Mouse (Mus musculus) kidney, postnatal 14 days (tissue): Measurements from ENCODE around the gene Meig1.
A peak's percentile ranks its signal among the peaks of the same experiment; 100 is the strongest.
"Not testable (repeated sequence)": the region's sequence is repeated elsewhere in the genome, so short reads cannot be mapped to it uniquely, and the experiment has no call there.

Experiments used
- DNase-seq: peaks from one replicate; pipeline ENCODE4 v3.0.0; 2022; ENCODE audit warnings: mixed read lengths

The Meig1 gene

DNA sequence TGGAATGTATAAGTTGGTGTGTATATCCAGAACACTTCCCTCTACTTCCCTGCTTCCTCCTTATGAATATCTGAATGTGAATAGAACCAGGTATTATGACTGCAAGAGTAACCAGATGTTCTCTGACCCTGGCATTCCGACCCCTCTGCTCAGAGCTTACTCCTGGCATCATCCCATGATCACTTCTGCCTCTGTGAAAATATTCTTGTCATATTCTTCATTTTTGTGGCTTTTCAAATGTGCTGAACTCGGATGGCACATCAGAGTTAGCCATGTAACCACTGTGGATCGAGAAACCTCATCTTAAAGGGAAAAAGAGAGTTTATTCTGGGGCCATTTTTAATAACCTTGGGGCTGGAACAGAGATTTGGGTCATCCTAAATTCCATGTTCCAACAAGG, at the start of gene Meig1:
TSS of gene Meig1 (minus strand) at position 101 of the 400 bp plus-strand sequence.
- DNase-seq = no peak

GRCm38 (mm10) chr2:3456590-3456989, 34.1 kb upstream of the Meig1 start:
- no peak for DNase-seq

DNA sequence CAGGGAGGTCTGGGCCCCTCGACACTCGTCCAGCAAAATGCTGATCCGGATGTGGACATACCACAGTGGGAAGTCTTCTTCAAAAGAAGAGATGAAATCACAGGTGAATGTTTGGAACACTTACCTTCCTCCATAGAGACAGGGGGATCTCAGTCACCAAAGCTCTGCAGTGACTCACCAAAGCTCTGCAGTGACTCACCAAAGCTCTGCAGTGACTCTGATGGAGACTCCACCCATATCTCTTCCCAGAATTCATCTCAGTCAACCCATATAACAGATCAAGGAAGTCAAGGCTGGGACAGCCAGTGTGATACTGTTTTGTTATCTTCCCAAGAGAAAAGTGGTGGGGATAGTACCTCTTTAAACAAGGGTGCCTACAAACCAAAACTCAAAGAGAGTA, 30.6 kb upstream of the Meig1 start:
- DNase-seq = no peak

GRCm38 (mm10) chr2:3449431-3449830, 27.0 kb upstream of the Meig1 start:
- no peak for DNase-seq

DNA sequence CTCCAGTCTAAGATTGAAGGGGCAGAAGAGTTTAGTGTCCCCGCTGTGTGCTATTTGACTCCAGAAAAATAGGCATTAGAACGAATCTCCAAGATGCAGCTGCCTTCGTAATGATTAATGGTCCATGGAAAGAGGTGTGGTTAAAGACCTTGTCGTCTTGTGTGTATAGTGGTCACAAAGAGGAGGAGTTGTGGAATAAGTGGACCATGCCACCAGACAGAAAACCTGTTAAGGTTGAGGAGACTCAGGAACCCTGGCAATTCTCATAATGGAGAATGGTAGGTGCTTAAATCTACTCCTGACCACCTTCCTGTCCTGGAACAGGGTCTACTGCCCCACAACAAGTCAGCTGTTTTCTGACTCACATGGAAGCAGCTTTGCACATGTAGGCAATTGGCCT, 23.5 kb upstream of the Meig1 start:
- no peak for DNase-seq

- DNase-seq = no peak
Measured at GRCm38 (mm10) chr2:3444206-3444605, 21.8 kb upstream of the Meig1 start.

DNA sequence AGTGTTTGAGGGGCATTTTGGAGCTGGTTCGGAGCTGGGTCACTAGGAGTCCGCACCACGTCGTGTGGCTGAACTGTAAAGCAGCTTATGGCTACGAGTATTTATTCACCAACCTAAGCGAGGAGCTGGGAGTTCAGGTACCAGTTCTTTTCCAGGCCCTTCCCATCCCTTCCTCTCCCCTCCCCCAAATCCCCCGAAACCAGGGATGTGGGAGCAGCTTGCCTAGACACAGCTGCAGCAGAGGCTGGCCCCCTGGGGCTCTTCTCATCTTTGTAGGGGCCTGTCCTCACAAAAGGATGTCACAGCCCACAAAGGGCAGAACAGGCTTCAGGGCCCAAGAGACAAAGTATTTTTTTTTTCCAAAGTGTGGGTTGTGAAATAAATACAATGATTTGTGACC, 15.5 kb upstream of the Meig1 start:
- no peak for DNase-seq

DNA sequence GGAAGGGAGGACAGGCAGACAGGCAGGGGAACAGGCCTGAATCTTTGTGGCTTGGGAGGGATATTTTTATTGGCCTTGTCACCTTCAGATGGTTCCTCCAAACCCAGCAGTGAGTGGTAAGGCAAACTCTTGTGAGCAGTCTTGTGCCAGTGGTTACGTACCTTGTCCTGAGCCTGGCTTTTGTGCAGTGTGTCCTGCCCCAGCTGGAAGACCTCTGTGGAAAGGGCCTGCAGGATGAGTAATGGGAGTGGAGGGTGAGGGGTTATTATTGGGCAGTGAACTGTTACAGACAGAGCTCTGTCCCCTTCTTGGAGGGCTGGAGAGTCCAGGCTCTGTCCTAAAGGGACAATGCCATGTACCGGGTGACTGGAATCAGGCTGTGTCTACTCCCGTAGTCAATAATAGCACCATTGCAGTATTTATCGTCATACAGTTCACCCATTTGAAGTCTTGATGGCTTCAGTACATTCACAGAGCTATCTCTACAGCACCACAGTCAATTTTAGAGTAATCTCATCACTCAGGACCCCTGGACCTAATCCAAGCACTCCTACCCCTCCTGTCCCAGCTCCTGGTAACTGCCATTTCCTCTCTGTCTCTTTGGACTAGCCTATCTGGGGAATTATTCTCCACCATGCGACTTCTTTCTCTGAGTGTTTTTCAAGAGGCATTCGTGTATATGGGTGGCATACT, 13.1 kb upstream of the Meig1 start:
- no peak for DNase-seq

GRCm38 (mm10) chr2:3430956-3431355, 8.5 kb upstream of the Meig1 start:
- DNase-seq = no peak

- DNase-seq = no peak
Measured at GRCm38 (mm10) chr2:3424579-3424910, 2.1 kb upstream of the Meig1 start.

DNA sequence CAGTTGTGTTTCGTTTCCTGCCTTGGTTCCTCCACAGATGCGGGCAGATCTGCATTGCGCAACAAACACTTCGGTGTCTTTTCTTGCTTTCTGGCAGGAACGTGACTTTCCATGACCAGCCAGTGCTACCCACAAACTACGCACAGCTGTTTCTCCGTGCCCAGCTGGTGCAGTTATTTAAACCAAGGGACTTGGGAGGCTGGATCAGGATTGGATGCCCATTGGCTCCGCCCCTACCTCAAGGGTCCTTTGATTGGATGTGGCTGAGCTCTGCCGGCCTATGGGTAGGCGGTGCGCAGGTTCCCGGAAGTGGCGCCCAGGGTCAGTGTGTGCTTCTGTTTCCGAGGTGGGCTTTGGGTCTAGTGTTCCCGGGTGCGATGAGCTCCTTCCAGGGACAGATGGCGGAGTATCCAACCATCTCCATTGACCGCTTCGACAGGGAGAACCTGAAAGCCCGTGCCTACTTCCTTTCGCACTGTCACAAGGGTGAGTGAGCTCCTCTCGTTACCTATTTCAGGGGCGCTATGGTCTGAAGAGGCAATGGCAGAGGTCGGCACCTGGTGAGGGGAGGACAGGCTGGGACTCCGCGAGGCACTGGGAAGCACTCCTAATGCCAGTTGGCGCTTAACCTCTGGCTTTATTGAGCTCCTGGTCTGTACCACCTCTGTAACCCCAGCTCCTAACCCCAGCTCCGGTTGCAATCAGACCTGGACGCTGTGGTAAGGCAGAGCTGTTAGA, 1.6 kb upstream of the Meig1 start, which contains the start of gene Dclre1c:
TSS of gene Dclre1c (plus strand) at position 291 of the 738 bp plus-strand sequence.
- peak; percentile 93 for DNase-seq

- no peak for DNase-seq
Measured at GRCm38 (mm10) chr2:3420157-3420556, 2.3 kb downstream of the Meig1 start.

DNA sequence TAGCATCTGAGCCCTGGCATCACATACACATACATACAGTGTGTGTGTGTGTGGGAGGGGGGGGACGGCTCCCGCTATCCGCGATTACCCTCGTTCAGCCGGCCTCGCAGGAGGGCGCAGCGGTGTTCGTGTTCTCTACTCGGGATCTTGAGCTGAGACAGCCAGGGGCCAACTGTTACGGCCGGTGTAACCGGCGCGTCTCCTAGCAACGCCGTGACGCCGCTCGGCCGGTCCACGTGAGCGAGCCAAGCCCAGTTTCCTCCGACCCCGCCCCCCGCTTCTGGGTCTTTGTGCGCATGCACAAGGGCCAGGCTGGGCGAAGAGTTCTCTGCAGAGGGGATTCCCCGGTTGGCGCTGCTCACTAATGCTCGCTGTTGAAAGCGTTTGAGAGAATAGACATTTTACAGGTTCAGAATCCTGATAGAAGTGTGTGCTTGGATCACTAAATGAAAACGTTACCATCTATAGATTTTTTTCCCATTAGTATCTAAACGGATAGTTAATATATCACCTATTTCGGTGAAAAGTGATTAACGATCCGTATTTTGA, 3.5 kb downstream of the Meig1 start:
- peak; percentile 98 for DNase-seq

GRCm38 (mm10) chr2:3415676-3416075, 6.8 kb downstream of the Meig1 start:
- DNase-seq = no peak

DNA sequence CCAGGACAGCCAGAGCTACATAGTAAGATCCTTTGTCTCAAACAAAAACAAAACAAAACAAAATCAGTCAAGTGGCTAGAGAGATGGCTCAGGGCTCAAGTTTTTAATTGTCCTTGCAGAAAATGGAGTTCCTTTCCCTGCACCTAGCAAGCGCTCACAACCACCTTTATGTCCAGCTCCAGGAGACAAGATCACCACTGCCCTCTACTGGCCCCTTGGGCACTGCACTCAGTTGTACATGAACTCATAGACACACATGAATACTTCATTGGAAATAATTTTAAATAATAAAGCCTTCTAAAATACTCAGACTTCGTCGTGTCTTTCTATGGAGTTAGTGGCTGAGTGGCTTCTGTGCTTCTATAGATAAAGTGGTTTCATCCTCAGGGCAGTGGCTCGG, 8.2 kb downstream of the Meig1 start:
- peak; percentile 68 for DNase-seq

DNA sequence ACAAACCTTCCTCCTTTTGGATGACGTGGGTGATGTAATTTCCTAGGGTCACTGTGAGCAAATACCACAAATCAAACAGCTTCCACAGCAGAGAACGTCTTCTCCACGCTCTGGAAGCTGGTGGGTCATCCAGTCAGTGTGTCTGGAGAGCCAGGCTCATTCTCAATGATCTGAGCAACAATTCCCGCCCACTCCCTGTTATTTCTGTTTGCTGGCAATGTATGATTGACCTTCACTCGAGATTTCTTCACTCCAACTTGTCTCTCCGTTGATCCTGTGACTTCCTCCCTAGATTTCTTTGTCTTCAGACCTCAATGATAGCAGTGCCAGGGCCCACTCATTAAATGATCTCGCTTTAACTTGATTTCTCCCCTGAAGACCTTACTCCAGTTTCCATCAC, 14.7 kb downstream of the Meig1 start:
- no peak for DNase-seq

DNA sequence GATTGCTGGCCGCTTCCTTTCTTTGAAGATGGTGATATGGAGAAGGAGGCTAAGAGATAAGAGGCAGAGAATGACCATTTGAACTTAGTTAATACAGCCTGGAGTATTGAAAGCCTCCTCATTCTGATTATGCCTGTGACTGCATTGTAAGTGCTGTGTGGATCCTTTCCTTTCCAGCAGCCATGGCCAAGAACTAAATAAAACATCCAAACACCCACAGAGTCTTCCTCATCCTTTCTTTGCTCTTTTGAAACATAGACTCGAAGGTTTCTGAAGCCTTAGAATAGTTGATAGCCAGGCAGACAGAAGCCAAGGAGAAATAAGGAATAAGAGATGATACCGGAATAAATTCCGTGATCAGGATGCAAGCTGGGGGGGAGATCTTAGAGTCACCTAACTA, 16.5 kb downstream of the Meig1 start:
- DNase-seq = no peak

GRCm38 (mm10) chr2:3397110-3397509, 25.3 kb downstream of the Meig1 start, which contains the start of gene Olah:
Gene Olah (minus strand): TSS chr2:3397210.
- DNase-seq = not testable (repeated sequence)

GRCm38 (mm10) chr2:3391945-3392344, 30.5 kb downstream of the Meig1 start:
- no peak for DNase-seq

- no peak for DNase-seq
Measured at GRCm38 (mm10) chr2:3387105-3387860, 35.2 kb downstream of the Meig1 start.

DNA sequence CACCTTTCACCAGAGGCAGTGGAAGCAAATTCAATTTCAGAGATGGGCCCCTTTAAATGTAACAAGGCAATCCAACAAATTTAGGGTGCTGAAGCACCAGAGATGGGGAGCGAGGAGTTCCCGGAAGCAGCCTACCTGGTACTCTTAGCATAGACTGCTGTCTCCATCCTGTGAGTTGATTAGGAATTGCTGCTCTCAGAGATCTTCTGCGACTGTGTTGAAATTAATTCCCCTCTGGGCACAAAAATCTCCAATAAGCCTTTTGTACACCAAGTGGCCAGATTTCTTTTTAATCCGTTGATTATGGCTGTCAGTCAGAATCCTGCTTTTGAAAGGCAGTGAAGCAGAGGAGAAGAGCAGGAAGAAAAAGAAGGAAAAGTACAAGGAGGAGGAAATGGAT, 57.3 kb downstream of the Meig1 start:
- DNase-seq = no peak

GRCm38 (mm10) chr2:3361067-3361466, 61.4 kb downstream of the Meig1 start:
- DNase-seq = no peak
